Mouse (Mus musculus) heart, adult 2 months (tissue): ENCODE data around the gene Dlgap3.

Source experiments
- CTCF ChIP-seq: fragments of 200-600 bp; IDR thresholded peaks from 2 replicates; pipeline ENCODE4 v1.8.1; 2022; ENCODE audit warnings: antibody characterized with exemption, mild to moderate bottlenecking, moderate library complexity
- EP300 ChIP-seq: fragments of 200-500 bp; IDR thresholded peaks from 2 replicates; pipeline ENCODE4 v1.6.1; 2011; ENCODE audit warnings: low read depth, low read length, control low read depth; ENCODE audit not compliant: insufficient read depth
- POLR2A ChIP-seq: fragments of 200-500 bp; IDR thresholded peaks from 2 replicates; pipeline ENCODE4 v1.6.1; 2011; ENCODE audit warnings: mild to moderate bottlenecking, low read depth, low read length, control low read depth; ENCODE audit not compliant: insufficient read depth

GRCm38 (mm10) chr4:127150031-127150430 lies 19.0 kb upstream of the Dlgap3 start:
- no peak for TF ChIP-seq CTCF
- no peak for TF ChIP-seq POLR2A
- TF ChIP-seq EP300 = no peak
